Mouse (Mus musculus) heart, embryonic 14.5 days (tissue): ENCODE measurements around the gene Zfp9. TPM values are rescaled to one million over a fixed set of nuclear protein-coding genes. Genes with fewer than 3 reads are reported as not detected.

Source experiments
- microRNA-seq: library from miRNA; unstranded; fragments of <30 nt; microRNA quantifications from one replicate; pipeline ENCODE4, GENCODE M21; 2016
- polyA plus RNA-seq: library from polyadenylated mRNA; unstranded; fragments of >200 nt; fragmentation: Nextera tagmentation; extraction: Ambion mirVana; gene quantifications from 2 replicates; pipeline ENCODE4 v1.2.1, GENCODE M21; 2014

Zfp9 gene
- polyA plus RNA-seq, 1 experiment from 2014 or later = 6.8 TPM

Small RNAs within 50 kb of the gene (microRNA-seq; reads per million reads assigned to microRNA genes)
- not detected for gene Gm25953

Other genes with a start within 250 kb of the Zfp9 start
- gene Bms1, start 59.8 kb downstream of the Zfp9 start, polyA plus RNA-seq = 20.4 and 20.7 TPM in 2 replicates
- 4.2 and 4.7 TPM in 2 replicates for gene Zfp248, start 23.8 kb downstream of the Zfp9 start, polyA plus RNA-seq
- 6.6 and 8.0 TPM in 2 replicates for gene Ankrd26, start 82.9 kb upstream of the Zfp9 start, polyA plus RNA-seq